Mouse (Mus musculus): ENCODE results near the gene Fam57b.
A peak's percentile ranks its signal among the peaks of the same experiment; 100 is the strongest.

Fam57b gene

DNA sequence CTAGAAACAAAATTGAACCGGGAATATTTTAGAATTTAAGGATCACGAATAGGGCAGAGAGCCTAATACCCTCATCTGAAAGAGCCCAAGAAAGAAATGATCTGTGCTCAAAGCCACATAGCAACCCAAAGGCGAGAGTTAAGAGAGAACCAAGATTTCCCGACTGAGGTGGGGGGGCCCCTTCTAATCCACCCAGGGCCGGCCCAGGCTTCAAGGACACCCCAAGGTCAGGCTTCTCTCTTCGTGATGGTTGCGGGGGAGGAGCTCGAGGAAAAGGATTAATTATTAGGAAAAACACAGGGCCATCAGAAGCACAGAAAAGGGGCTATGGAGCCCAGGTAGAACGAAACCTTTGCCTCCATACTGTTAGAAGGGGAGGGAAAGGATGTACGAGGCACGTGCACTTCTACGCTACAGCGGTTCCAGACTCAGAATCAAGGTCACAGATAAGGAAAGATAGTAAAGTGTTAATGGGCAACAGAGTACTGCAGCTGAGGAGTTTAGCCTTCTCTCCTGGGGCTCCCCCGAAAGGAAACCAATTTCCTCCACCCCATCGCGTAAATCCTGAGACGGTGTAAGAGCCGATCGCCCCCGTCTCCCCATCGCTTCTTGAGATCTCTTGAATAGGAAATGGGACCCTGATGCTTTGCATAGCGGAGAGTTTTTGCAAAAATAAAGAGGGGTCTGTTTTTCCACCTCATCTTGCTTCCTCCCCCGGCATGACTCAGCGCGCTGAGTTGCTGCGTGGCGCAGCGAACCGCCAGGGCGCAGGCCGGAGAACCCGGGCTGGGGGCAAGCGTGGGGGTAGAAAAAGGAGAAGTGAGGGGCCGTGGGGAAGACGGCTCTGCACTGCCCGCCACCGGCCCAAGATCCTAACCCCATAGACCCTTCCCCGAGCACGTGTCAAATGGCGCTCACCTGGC lies 920 bp downstream of the Fam57b start:
- DNase-seq (ENCODE audit: low read depth, low spot score), result peak; percentile 50

DNA sequence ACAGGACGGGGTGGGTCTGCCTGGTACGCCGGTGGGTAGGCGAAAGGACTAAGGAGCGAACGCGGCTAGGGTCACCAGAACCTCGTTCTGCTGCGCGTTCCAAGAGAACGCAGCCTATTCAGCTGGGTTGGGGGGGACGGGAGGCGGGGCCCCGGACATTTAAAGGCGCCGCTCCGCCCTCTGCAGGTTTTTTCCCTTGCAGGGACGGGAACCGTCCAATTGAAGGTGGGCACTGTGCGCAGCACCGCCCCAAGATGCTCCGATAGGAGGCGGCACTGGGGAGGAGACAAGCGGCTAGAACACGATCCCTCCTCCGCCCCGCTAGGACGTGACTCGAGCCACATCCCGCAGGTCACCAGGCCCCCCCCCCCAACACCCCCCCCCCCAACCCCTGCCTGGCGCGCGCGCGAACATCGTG lies 1.6 kb downstream of the Fam57b start:
- DNase-seq (ENCODE audit: low read depth, low spot score), result peak; percentile 99

- peak; percentile 96 for DNase-seq (ENCODE audit: low read depth, low spot score)
These were observed 2.2 kb downstream of the Fam57b start for GRCm38 (mm10) chr7:126799468-126800268.

DNA sequence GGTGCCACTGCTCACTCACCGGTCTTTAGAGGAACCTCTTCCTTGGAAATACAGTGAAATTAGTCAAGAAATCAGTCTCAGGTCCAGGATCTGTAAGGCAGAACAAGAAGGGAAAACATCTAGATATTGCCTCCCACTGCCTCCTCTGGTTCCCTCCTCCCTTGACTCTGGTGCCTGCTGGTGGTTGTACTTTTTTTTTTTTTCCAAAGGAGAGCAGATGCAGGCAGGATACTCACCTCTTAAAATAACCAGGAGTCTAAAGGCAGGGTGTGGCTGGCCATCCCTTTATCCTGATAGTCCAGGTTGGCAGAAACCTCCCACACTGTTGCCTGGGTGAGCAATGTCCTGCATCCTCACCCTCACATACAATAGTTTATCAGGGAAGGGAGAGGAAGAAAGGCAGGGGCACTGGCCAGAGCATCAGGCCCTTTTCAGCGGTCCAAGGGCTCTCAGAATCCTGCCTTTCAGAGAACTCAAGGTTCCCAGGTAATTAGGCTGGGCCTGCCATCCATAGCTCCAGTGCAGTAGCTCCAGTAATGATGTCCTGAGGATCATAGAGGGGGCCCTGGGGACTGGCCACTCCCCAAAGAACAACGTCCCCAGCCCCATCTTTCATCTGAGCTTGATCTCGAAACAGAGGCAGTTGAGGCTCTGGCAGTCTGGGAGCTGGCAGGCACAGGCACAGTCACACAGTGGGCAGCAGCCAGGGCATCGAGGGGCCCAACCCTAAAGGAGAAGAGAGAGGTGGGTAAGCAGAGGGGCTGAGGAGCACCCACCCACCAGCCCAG lies 3.0 kb downstream of the Fam57b start:
- DNase-seq (ENCODE audit: low read depth, low spot score), result no peak

- no peak for DNase-seq (ENCODE audit: low read depth, low spot score)
These were observed 3.6 kb downstream of the Fam57b start for GRCm38 (mm10) chr7:126801057-126801422.

- no peak for DNase-seq (ENCODE audit: low read depth, low spot score)
These were observed 4.8 kb downstream of the Fam57b start for GRCm38 (mm10) chr7:126802134-126802889.

DNA sequence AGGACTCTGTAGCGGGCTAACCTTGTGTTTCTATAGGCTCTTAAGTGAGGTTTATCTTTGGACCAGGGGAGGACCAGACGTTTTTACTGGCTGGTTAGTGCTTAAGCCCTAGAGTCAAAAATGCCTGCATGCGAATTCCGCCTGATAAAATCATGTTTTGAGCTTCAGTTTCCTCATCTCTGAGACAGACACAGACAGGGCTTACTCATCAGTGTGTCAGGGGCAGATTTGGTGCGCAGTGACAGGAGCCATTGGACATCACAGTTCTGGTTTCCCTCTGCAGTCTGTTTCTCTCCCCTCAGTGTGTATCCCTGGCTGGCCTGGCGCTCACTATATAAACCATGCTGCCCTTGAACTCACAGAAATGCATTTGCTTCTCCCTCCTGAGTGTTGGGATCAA lies 5.7 kb downstream of the Fam57b start:
- no peak for DNase-seq (ENCODE audit: low read depth, low spot score)

- no peak for DNase-seq (ENCODE audit: low read depth, low spot score)
These were observed 6.3 kb downstream of the Fam57b start for GRCm38 (mm10) chr7:126803751-126804150.

DNA sequence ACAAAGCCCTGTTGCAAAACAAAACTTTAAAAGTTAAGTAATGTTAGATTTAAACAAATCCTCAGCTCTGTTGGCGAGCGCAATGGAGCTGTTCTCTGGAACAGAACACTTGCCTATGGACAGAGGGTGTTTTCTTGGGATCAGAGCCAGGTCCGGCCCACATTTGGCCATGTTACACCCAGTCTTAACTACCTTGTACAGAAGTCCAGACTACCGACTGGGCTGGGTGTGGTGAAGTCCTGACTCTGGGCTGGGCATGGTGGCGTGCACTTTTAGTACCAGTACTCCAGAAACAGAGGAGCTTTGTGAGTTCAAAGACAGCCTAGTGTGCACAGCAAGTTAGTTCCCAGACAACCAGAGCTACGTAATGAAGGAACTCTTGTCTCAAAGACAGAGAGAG lies 9.5 kb downstream of the Fam57b start:
- DNase-seq (ENCODE audit: low read depth, low spot score), result no peak

- DNase-seq (ENCODE audit: low read depth, low spot score), result no peak
These were observed 9.9 kb downstream of the Fam57b start for GRCm38 (mm10) chr7:126807405-126807804.

DNA sequence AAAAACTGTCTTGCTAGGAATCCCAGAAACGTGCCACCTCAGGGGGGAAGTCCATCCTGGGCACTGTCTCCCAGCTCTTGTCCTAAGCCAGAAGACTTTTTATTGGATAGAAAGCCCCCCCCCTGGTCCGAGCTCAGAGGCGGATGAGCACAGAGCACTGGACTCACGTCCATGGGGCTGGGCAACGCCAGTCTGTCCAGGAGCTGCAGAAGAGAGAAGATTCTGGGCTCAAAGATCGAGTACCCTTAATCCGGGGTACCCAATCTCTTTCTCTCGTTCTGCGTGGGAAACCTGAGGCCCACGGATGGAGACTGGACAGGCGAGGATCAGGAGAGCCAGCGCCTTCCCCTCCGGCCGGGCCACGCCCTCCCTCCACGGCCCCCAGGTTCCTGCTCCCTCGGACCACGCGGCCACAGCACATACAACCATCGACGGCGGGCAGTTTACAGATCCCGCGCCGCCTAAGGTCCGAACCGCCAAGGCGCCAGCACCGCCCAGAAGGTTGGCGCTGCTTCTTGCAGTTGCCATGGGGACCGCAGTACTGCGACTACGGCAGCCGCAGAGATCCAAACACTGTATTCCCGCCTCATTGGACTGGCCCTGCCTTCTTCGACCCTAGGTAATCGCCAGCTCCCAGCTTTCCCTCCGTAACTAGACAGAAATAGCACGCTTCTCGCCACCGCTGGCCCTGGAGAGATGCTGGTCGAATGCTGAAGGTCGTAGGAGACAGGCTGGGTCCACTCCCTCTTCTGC lies 11.4 kb downstream of the Fam57b start:
- peak; percentile 94 for DNase-seq (ENCODE audit: low read depth, low spot score)

GRCm38 (mm10) chr7:126809723-126810369 lies 12.4 kb downstream of the Fam57b start:
- no peak for DNase-seq (ENCODE audit: low read depth, low spot score)

DNA sequence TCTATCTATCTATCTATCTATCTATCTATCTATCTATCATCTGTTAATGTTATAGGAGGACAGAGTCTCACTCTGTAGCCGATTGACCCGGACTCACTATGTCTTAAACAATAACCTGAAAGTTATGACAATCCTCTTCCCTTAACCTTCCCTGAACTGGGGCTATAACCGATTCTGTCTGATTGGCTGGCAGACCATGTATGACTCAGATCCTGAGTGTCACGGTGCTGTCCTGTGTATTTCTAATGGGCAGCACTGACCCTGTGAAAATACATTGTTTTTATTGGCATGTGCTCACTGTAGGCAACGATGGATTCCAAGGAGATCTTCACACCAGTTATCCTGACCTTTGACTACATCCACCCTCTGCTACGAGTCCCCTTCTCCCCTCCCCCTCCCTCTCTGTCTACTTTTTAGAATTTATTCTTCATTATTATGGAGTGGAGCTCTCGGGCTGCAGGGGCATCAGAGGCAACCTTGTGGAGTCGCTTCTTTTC lies 18.3 kb downstream of the Fam57b start:
- DNase-seq (ENCODE audit: low read depth, low spot score), result no peak

- no peak for DNase-seq (ENCODE audit: low read depth, low spot score)
These were observed 19.0 kb downstream of the Fam57b start for GRCm38 (mm10) chr7:126816494-126816893.

- peak; percentile 59 for DNase-seq (ENCODE audit: low read depth, low spot score)
These were observed 20.1 kb downstream of the Fam57b start for GRCm38 (mm10) chr7:126817595-126817994.

- DNase-seq (ENCODE audit: low read depth, low spot score), result no peak
These were observed 21.4 kb downstream of the Fam57b start for GRCm38 (mm10) chr7:126818818-126819217.

DNA sequence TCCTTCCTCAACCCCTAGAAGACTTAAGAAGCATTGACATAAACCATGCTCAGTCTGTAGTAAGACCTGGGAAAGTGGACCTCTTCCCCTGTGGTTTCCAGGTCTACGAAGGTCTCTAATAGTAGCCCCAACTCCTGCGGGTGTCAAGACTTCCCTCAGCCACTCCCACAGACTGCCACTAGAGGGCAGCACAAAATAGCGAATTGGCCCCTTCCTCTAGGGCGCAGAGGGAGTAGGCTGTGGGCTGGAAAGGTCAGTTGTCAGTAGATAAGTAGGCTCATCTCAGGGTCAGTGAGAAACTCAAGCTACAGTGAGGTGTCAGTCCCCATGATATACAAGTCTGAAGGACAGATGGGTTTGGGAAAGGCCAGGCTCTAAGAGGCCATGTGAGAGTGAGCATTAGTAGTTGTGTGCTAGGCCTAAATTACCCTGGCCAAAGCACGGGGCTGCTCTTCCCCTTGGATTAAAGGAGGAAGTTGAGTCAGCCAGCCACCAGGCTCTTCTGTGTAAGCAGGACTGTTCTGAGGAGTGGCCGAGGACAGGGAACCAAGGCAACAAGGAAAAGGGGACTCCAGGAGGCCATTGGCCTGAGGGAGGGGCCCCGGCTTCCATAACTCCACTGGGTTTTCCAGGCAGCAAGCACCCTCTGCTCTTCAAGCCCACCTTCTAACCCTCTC lies 24.5 kb downstream of the Fam57b start:
- peak; percentile 86 for DNase-seq (ENCODE audit: low read depth, low spot score)

DNA sequence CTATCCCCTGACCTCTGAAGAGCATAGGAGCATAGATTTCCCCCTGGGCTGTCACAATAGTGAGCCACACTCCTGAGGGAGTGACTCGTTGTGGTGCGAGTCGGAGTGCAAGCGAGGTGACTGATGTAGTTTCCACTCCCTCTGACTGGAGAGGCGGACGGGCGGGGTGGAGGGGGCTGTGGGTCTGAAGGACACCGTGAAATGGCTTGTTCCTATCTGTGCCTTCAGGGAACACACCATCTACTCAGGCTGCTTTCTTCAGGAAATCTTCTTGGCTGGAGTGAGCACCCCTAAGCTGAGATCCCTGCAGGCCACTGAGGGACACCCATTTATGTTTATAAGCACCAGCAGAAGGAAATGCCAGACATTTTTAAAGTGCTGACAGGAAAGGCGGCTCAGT lies 25.3 kb downstream of the Fam57b start:
- no peak for DNase-seq (ENCODE audit: low read depth, low spot score)

DNA sequence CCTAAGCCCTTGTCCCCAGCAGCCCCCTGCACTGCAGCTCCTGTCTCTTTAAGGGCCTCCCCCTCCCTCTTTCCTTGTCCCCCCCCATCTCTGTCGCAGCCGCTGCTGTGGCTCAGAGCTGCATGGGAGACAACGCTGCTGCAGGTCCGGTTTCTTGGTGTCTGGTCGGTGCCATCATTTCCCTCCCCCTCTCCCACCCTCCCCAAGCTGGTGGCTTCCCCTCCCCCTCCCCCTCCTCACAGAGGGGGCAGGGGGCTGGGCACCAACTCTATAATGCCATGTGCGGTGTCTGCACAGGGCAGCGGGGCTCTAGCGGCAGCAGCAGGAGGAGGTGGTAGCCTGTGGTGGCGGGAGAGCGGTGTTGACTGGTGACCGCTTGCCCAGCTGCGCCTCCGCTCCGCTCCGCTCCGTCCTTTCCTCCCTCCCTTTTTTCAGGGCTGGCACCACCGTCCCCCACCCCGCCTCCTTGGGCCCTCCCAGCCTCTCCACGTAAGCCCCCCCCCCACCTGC lies 25.8 kb downstream of the Fam57b start:
- DNase-seq (ENCODE audit: low read depth, low spot score), result no peak
